Mouse (Mus musculus) intestine, postnatal 0 days (tissue): ENCODE data around the gene Slc10a7. TPM values are rescaled to one million over a fixed set of nuclear protein-coding genes. Genes with fewer than 3 reads are reported as not detected.

Source experiments
- ATAC-seq: fragments of 200-750 bp; cut with Nextera tagmentation; 2 replicates; pipeline ENCODE4 v1.8.0; 2017; ENCODE audit warnings: mild to moderate bottlenecking, moderate TSS enrichment, moderate library complexity
- H3K27ac ChIP-seq: fragments of 300-500 bp; sonication (generic); 2 replicates; pipeline ENCODE4 v1.5.1; 2014; ENCODE audit warnings: mild to moderate bottlenecking, low read depth, low read length, moderate library complexity
- H3K27me3 ChIP-seq: fragments of 300-500 bp; sonication (generic); replicated peaks from 2 replicates; pipeline ENCODE4 v1.6.1; 2014; ENCODE audit warnings: low read length, mixed read lengths; ENCODE audit not compliant: control insufficient read depth, insufficient read depth
- H3K36me3 ChIP-seq: fragments of 300-500 bp; sonication (generic); 2 replicates; pipeline ENCODE4 v1.6.1; 2014; ENCODE audit warnings: mild to moderate bottlenecking, moderate library complexity; ENCODE audit not compliant: control insufficient read depth, insufficient read depth
- H3K4me1 ChIP-seq: fragments of 300-500 bp; sonication (generic); replicated peaks from 2 replicates; pipeline ENCODE4 v1.6.1; 2014; ENCODE audit warnings: antibody characterized with exemption, low read length, mixed read lengths; ENCODE audit not compliant: control insufficient read depth, insufficient read depth
- H3K4me2 ChIP-seq: fragments of 300-500 bp; sonication (generic); replicated peaks from 2 replicates; pipeline ENCODE4 v1.6.1; 2014; ENCODE audit warnings: low read depth, mild to moderate bottlenecking, moderate library complexity
- H3K4me3 ChIP-seq: fragments of 300-500 bp; sonication (generic); 2 replicates; pipeline ENCODE4 v1.5.1; 2014; ENCODE audit warnings: low read depth, low read length
- H3K9ac ChIP-seq: fragments of 300-500 bp; sonication (generic); 2 replicates; pipeline ENCODE4 v1.6.1; 2014; ENCODE audit warnings: mild to moderate bottlenecking, low read depth, low read length
- H3K9me3 ChIP-seq: fragments of 300-500 bp; sonication (generic); 2 replicates; pipeline ENCODE4 v1.6.1; 2016; ENCODE audit warnings: mixed run types; ENCODE audit not compliant: control insufficient read depth
- CTCF ChIP-seq: sonication (generic); IDR thresholded peaks from 2 replicates; pipeline ENCODE4 v1.5.1; 2016; ENCODE audit warnings: low read depth, mild to moderate bottlenecking, control low read depth, antibody characterized with exemption, moderate library complexity
- WGBS: fragments of 180-500 bp; shearing (Covaris S2); extraction: QIAGEN DNeasy Blood & Tissue Kit; methylation state at CpG from one replicate; pipeline ENCODE4 v1.1.7; 2014; 5-methylcytosine and 5-hydroxymethylcytosine counted together
- polyA plus RNA-seq: library from polyadenylated mRNA; unstranded; fragments of >200 nt; fragmentation: Nextera tagmentation; extraction: Ambion mirVana; gene quantifications from 2 replicates; pipeline ENCODE4 v1.2.1, GENCODE M21; 2015

The Slc10a7 gene
- polyA plus RNA-seq, 1 experiment from 2014 or later, result 7.4 TPM

GRCm38 (mm10) chr8:78698331-78698741, 189.2 kb downstream of the Slc10a7 start:
- H3K9ac ChIP-seq, result no peak overlapping the region
- H3K36me3 ChIP-seq, result peaks cover 31% of the 10 kb centered on the region
- H3K27me3 ChIP-seq, result no peaks in the 10 kb centered on the region
- WGBS, result 93% methylated on average over 14 of the region's 14 CpGs
- no peak overlapping the region for H3K4me2 ChIP-seq
- H3K4me3 ChIP-seq, result no peak overlapping the region
- H3K4me1 ChIP-seq, result no peaks in the 10 kb centered on the region
- no peak for ATAC-seq
- TF ChIP-seq CTCF, result no peak
- H3K27ac ChIP-seq, result no peak overlapping the region
- H3K9me3 ChIP-seq, result no peaks in the 10 kb centered on the region

GRCm38 (mm10) chr8:78703068-78703820, 194.1 kb downstream of the Slc10a7 start:
- Histone ChIP-seq H3K27ac (no peak overlapping the region), H3K27me3 (no peaks in the 10 kb centered on the region), H3K4me3 (no peak overlapping the region), H3K4me1 (no peaks in the 10 kb centered on the region), H3K9ac (no peak overlapping the region), H3K4me2 (no peak overlapping the region), H3K9me3 (no peaks in the 10 kb centered on the region), H3K36me3 (peaks cover 35% of the 10 kb centered on the region)
- ATAC-seq, result no peak
- TF ChIP-seq CTCF, result no peak
- 73% methylated on average over 11 of the region's 11 CpGs for WGBS

- Histone ChIP-seq H3K4me3 (no peak overlapping the region), H3K36me3 (peaks cover 27% of the 10 kb centered on the region)
These were observed 196.8 kb downstream of the Slc10a7 start for GRCm38 (mm10) chr8:78705980-78706379.

GRCm38 (mm10) chr8:78709948-78710644, 200.9 kb downstream of the Slc10a7 start:
- 87% methylated on average over 11 of the region's 11 CpGs for WGBS
- Histone ChIP-seq H3K4me3 (no peak overlapping the region), H3K4me1 (no peaks in the 10 kb centered on the region), H3K4me2 (no peak overlapping the region), H3K27me3 (no peaks in the 10 kb centered on the region), H3K27ac (no peak overlapping the region), H3K36me3 (0 out of 2 replicates have a peak, but pooled peaks cover 6% of the 10 kb centered on the region), H3K9ac (no peak overlapping the region), H3K9me3 (no peaks in the 10 kb centered on the region)
- ATAC-seq, result no peak
- TF ChIP-seq CTCF, result no peak

More at GRCm38 (mm10) chr8:78705980-78706379, 196.8 kb downstream of the Slc10a7 start:
- Histone ChIP-seq H3K9me3 (no peaks in the 10 kb centered on the region), H3K4me2 (no peak overlapping the region), H3K27ac (no peak overlapping the region), H3K27me3 (no peaks in the 10 kb centered on the region), H3K9ac (no peak overlapping the region), H3K4me1 (no peaks in the 10 kb centered on the region)
- TF ChIP-seq CTCF, result no peak
- ATAC-seq, result no peak
- 49% methylated on average over 9 of the region's 9 CpGs for WGBS

- no peaks in the 10 kb centered on the region for H3K9me3 ChIP-seq
- no peak overlapping the region for H3K27ac ChIP-seq
- H3K27me3 ChIP-seq, result no peaks in the 10 kb centered on the region
- H3K36me3 ChIP-seq, result 0 out of 2 replicates have a peak, but pooled peaks cover 6% of the 10 kb centered on the region
- no peak overlapping the region for H3K9ac ChIP-seq
- WGBS, result 90% methylated on average over 10 of the region's 10 CpGs
- ATAC-seq, result no peak
- no peak for TF ChIP-seq CTCF
- H3K4me1 ChIP-seq, result no peaks in the 10 kb centered on the region
- H3K4me3 ChIP-seq, result no peak overlapping the region
- H3K4me2 ChIP-seq, result no peak overlapping the region
These were observed 201.8 kb downstream of the Slc10a7 start for GRCm38 (mm10) chr8:78710961-78711360.

GRCm38 (mm10) chr8:78714880-78715279, 205.7 kb downstream of the Slc10a7 start:
- no peak for TF ChIP-seq CTCF

More at GRCm38 (mm10) chr8:78714880-78715279, 205.7 kb downstream of the Slc10a7 start:
- no peak overlapping the region for H3K27ac ChIP-seq
- no peak overlapping the region for H3K9ac ChIP-seq
- H3K4me3 ChIP-seq, result no peak overlapping the region
- H3K9me3 ChIP-seq, result no peaks in the 10 kb centered on the region
- H3K4me1 ChIP-seq, result no peaks in the 10 kb centered on the region
- H3K4me2 ChIP-seq, result no peak overlapping the region
- WGBS, result 79% methylated on average over 4 of the region's 4 CpGs
- no peak for ATAC-seq
- no peaks in the 10 kb centered on the region for H3K27me3 ChIP-seq
- no peaks in the 10 kb centered on the region for H3K36me3 ChIP-seq
